9 mouse cellular contexts compared by ENCODE assay signal in the genomic region with DNA sequence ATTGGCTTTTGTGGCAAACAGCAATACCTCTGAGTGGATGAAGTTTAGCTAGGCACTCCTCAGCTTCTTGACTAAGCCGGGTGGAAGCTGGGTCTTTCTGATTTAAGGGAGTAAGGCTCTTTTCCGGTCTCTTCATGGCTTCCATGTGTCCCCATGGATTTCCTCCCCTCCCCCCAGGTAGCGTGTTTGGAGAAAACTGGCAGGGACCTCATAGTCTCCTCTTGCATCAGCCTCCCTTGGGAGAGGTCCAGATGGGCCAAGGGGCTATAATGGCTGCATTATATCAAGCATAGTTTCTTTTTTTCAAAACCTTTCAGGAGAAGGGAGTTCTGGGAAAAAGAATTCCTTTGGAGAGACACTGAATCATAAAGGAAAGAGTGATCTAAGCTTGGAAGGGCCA. TPM values are rescaled to one million over a fixed set of nuclear protein-coding genes. Genes with fewer than 3 reads are reported as not detected.
DNase-seq lines count a peak whose midpoint lies in the region; ATAC-seq and TF ChIP-seq lines count a peak whose summit lies in the region.
"Had no signal": no experiment of that assay in that cellular context is flagged by ENCODE, and none has a peak within 500 bp of the region (broad histone marks: within the 10 kb centered on the region; RNA-seq: fewer than 3 reads in every experiment).

No protein-coding gene starts in this region.

- ATAC-seq in lung, embryonic 14.5 days (ENCODE audit: insufficient read depth): no peak
- no peak for ATAC-seq in heart, embryonic 15.5 days (replicated peaks; ENCODE audit: insufficient number of reproducible peaks, insufficient read depth, low FRiP score, low read depth)
- ATAC-seq in stomach, embryonic 14.5 days (ENCODE audit: insufficient number of reproducible peaks, insufficient read depth, low FRiP score, low read depth): no peak
- ATAC-seq in erythroid progenitor cell, adult 5-6 weeks (replicated peaks; ENCODE audit: low FRiP score, poor library complexity, severe bottlenecking): no peak

- no peak overlapping the region for H3K4me2 ChIP-seq in lung, embryonic 14.5 days
- no peak overlapping the region for H3K4me2 ChIP-seq in heart, embryonic 15.5 days
- no peak overlapping the region for H3K4me2 ChIP-seq in stomach, embryonic 14.5 days (replicated peaks; ENCODE audit: low read depth, low read length)

- peak overlapping the region; percentile 1; the same call in 1 of the 2 replicates for H3K27ac ChIP-seq in lung, embryonic 14.5 days (ENCODE audit: low read depth)
- peak overlapping the region; percentile 70 for H3K27ac ChIP-seq in heart, embryonic 15.5 days
- peak overlapping the region; percentile 40 for H3K27ac ChIP-seq in stomach, embryonic 14.5 days (ENCODE audit: low read length)

- no peaks in the 10 kb centered on the region for H3K27me3 ChIP-seq in lung, embryonic 14.5 days (ENCODE audit: insufficient read depth, low read length)
- H3K27me3 ChIP-seq in heart, embryonic 15.5 days: no peaks in the 10 kb centered on the region
- no peaks in the 10 kb centered on the region for H3K27me3 ChIP-seq in stomach, embryonic 14.5 days (ENCODE audit: control insufficient read depth, insufficient read depth, low read length)

- TF ChIP-seq CTCF in lung, embryonic 14.5 days (IDR thresholded peaks at IDR 0.05; ENCODE audit: low read depth): no peak
- no peak for TF ChIP-seq CTCF in lung, adult 2 months (IDR thresholded peaks at IDR 0.05; ENCODE audit: insufficient read depth, low read length)

- peaks cover 26% of the 10 kb centered on the region for H3K4me1 ChIP-seq in lung, embryonic 14.5 days (ENCODE audit: insufficient read depth)
- peaks cover 28% of the 10 kb centered on the region for H3K4me1 ChIP-seq in lung, adult 2 months (ENCODE audit: control insufficient read depth, insufficient read depth, low read length)
- peaks cover 86% of the 10 kb centered on the region for H3K4me1 ChIP-seq in heart, embryonic 15.5 days (replicated peaks)
- H3K4me1 ChIP-seq in stomach, embryonic 14.5 days (ENCODE audit: control insufficient read depth, insufficient read depth, low read length): peaks cover 11% of the 10 kb centered on the region

- no peaks in the 10 kb centered on the region for H3K9me3 ChIP-seq in lung, embryonic 14.5 days (ENCODE audit: low read depth, low read length)
- no peaks in the 10 kb centered on the region for H3K9me3 ChIP-seq in heart, embryonic 15.5 days (replicated peaks)
- no peaks in the 10 kb centered on the region for H3K9me3 ChIP-seq in stomach, embryonic 14.5 days (ENCODE audit: control insufficient read depth, low read depth, low read length)

- no peak overlapping the region for H3K9ac ChIP-seq in lung, embryonic 14.5 days
- H3K9ac ChIP-seq in heart, embryonic 15.5 days: no peak overlapping the region
- no peak overlapping the region for H3K9ac ChIP-seq in stomach, embryonic 14.5 days (replicated peaks; ENCODE audit: low read depth, low read length)

- H3K4me3 ChIP-seq in lung, embryonic 14.5 days (ENCODE audit: low read depth, low read length): no peak overlapping the region
- no peak overlapping the region for H3K4me3 ChIP-seq in lung, adult 2 months (replicated peaks; ENCODE audit: extremely low read depth, low read depth, low read length)
- H3K4me3 ChIP-seq in heart, embryonic 15.5 days: no peak overlapping the region
- no peak overlapping the region for H3K4me3 ChIP-seq in stomach, embryonic 14.5 days (ENCODE audit: low read depth, low read length)

- DNase-seq in gastrocnemius, adult 18-20 months (ENCODE audit: low spot score): peak; percentile 51
- no peak for DNase-seq in gastrocnemius, postnatal 25 days
- peak; percentile 77 for DNase-seq in lung, embryonic 14.5 days
- no peak for DNase-seq in lung, adult 2 months
- no peak for DNase-seq in yolk sac, embryonic 10.5 days (ENCODE audit: low spot score)
- DNase-seq: layer of hippocampus, postnatal 36 days had no signal

- no peak for TF ChIP-seq POLR2A in lung, adult 2 months (IDR thresholded peaks at IDR 0.05; ENCODE audit: borderline replicate concordance, extremely low read depth, low read depth, low read length)

- no peaks in the 10 kb centered on the region for H3K36me3 ChIP-seq in lung, embryonic 14.5 days (ENCODE audit: insufficient read depth)
- H3K36me3 ChIP-seq in heart, embryonic 15.5 days: no peaks in the 10 kb centered on the region
- H3K36me3 ChIP-seq in stomach, embryonic 14.5 days (ENCODE audit: control insufficient read depth, insufficient read depth, low read length): no peaks in the 10 kb centered on the region; the same call in none of the 2 replicates

- 57% methylated on average over 3 of the region's 3 CpGs for WGBS in lung, embryonic 14.5 days
- WGBS in lung, adult 2 months: 47% methylated on average over 3 of the region's 3 CpGs
- WGBS in heart, embryonic 15.5 days: 53% methylated on average over 3 of the region's 3 CpGs
- WGBS in stomach, embryonic 14.5 days: 67% methylated on average over 3 of the region's 3 CpGs

RNA-seq across cellular contexts. Expression of gene Adam19, which starts 28.8 kb away (rescaled TPM):
- 1 to 10 TPM; 1.9 to 4.1 TPM for total RNA-seq in gastrocnemius, adult 18-20 months (2021)
- 1 to 10 TPM; 4.9 to 8.0 TPM for total RNA-seq in gastrocnemius, postnatal 25 days (2021)
- polyA plus RNA-seq in lung, embryonic 14.5 days (2014; fragmentation: Nextera tagmentation; extraction: Ambion mirVana): 25.4 and 27.0 TPM in 2 replicates
- polyA plus RNA-seq in lung, adult 2 months (2012; rRNA removed): 24.3 and 29.4 TPM in 2 replicates
- 19.6 and 26.5 TPM in 2 replicates for polyA plus RNA-seq in heart, embryonic 15.5 days (2015; fragmentation: Nextera tagmentation; extraction: Ambion mirVana)
- polyA plus RNA-seq in stomach, embryonic 14.5 days (2014; fragmentation: Nextera tagmentation; extraction: Ambion mirVana): 23.6 and 26.8 TPM in 2 replicates
- 1.7 and 4.7 TPM in 2 replicates for total RNA-seq in erythroid progenitor cell, adult 5-6 weeks (2015; ENCODE audit: low replicate concordance)
- total RNA-seq in erythroid progenitor cell, adult 5-6 weeks (2017; ENCODE audit: low replicate concordance): 2.4 and 4.1 TPM in 2 replicates

RNA-seq across cellular contexts. Expression of gene Gm12166, which starts 32.4 kb away (rescaled TPM):
- total RNA-seq in gastrocnemius, adult 18-20 months (2021): under 1 TPM; 0.48 to 0.50 TPM
- 1 to 10 TPM in 1 of 2 experiments, under 1 TPM in 1; 0.51 to 1.2 TPM for total RNA-seq in gastrocnemius, postnatal 25 days (2021)
- polyA plus RNA-seq in lung, embryonic 14.5 days (2014; fragmentation: Nextera tagmentation; extraction: Ambion mirVana): 4.9 and 6.1 TPM in 2 replicates
- 16.8 and 19.8 TPM in 2 replicates for polyA plus RNA-seq in lung, adult 2 months (2012; rRNA removed)
- polyA plus RNA-seq in heart, embryonic 15.5 days (2015; fragmentation: Nextera tagmentation; extraction: Ambion mirVana): 2.9 and 4.4 TPM in 2 replicates
- polyA plus RNA-seq in stomach, embryonic 14.5 days (2014; fragmentation: Nextera tagmentation; extraction: Ambion mirVana): 3.5 and 5.6 TPM in 2 replicates
- 1.7 and 8.3 TPM in 2 replicates for total RNA-seq in erythroid progenitor cell, adult 5-6 weeks (2015; ENCODE audit: low replicate concordance)
- total RNA-seq in erythroid progenitor cell, adult 5-6 weeks (2017; ENCODE audit: low replicate concordance): not detected in 2 replicates

Comparison
In these comparisons a context has a peak if more than half of its experiments do, and no peak if none do; other contexts are left out.
1. DNase-seq: peak in gastrocnemius, adult 18-20 months (single experiment) and lung, embryonic 14.5 days (single experiment); none in gastrocnemius, postnatal 25 days (single experiment), lung, adult 2 months (single experiment) and yolk sac, embryonic 10.5 days (single experiment).
2. H3K27ac ChIP-seq: peak in every context shown above with its lines; median percentile 70 in heart, embryonic 15.5 days; 40 in stomach, embryonic 14.5 days; 1 in lung, embryonic 14.5 days.